Mouse (Mus musculus): ENCODE results near the gene Wiz. TPM values are rescaled to one million over a fixed set of nuclear protein-coding genes. Genes with fewer than 3 reads are reported as not detected.

The Wiz gene
- total RNA-seq, 2 experiments from 2014 or later, result 45.9 to 48.4 TPM

GRCm38 (mm10) chr17:32317032-32317431, 72.2 kb downstream of the Wiz start:
- no peak overlapping the region for H3K4me3 ChIP-seq
- intact Hi-C loops (cut with DNase I), result no loop called here
- no peak for TF ChIP-seq CTCF (IDR thresholded peaks at IDR 0.05)

GRCm38 (mm10) chr17:32315560-32315959, 73.7 kb downstream of the Wiz start:
- no peak overlapping the region for H3K4me3 ChIP-seq
- H3K27ac ChIP-seq, result no peak overlapping the region
- no peak for DNase-seq (ENCODE audit: extremely low spot score in 1 of 2, low spot score in 2 of 2)
- TF ChIP-seq CTCF (IDR thresholded peaks at IDR 0.05), result no peak
- intact Hi-C loops (cut with DNase I), result no loop called here

More at GRCm38 (mm10) chr17:32317032-32317431, 72.2 kb downstream of the Wiz start:
- DNase-seq (ENCODE audit: extremely low spot score in 1 of 2, low spot score in 2 of 2), result no peak
- H3K27ac ChIP-seq, result no peak overlapping the region

- intact Hi-C loops (cut with DNase I), result no loop called here
- Histone ChIP-seq H3K4me3 (no peak overlapping the region), H3K27ac (no peak overlapping the region)
- TF ChIP-seq CTCF (IDR thresholded peaks at IDR 0.05), result no peak
- no peak for DNase-seq (ENCODE audit: extremely low spot score in 1 of 2, low spot score in 2 of 2)
Observed at GRCm38 (mm10) chr17:32313892-32314291, 75.3 kb downstream of the Wiz start.

GRCm38 (mm10) chr17:32312801-32313200, 76.4 kb downstream of the Wiz start:
- Histone ChIP-seq H3K27ac (no peak overlapping the region), H3K4me3 (no peak overlapping the region)
- DNase-seq (ENCODE audit: extremely low spot score in 1 of 2, low spot score in 2 of 2), result no peak
- TF ChIP-seq CTCF (IDR thresholded peaks at IDR 0.05), result no peak
- intact Hi-C loops (cut with DNase I), result no loop called here

- intact Hi-C loops (cut with DNase I), result no loop called here
- Histone ChIP-seq H3K4me3 (no peak overlapping the region), H3K27ac (no peak overlapping the region)
- TF ChIP-seq CTCF (IDR thresholded peaks at IDR 0.05), result no peak
- DNase-seq (ENCODE audit: extremely low spot score in 1 of 2, low spot score in 2 of 2), result no peak
Observed at GRCm38 (mm10) chr17:32307963-32308362, 81.3 kb downstream of the Wiz start.

Small RNA genes lying within 50 kb of the gene (microRNA-seq; reads per million reads assigned to microRNA genes)
- gene Gm22201, result 0 to 0.49 reads per million in 2 experiments

Other genes starting within 250 kb of the Wiz start
- 1 to 10 TPM; 7.1 to 7.8 TPM for gene Notch3, start 222.6 kb downstream of the Wiz start, total RNA-seq (2021)
- gene Ephx3, start 199.9 kb downstream of the Wiz start, total RNA-seq (2021), result under 1 TPM; 0.28 to 0.29 TPM
- gene Brd4, start 104.7 kb downstream of the Wiz start, total RNA-seq (2021), result 100 to 1,000 TPM; 121 to 138 TPM
- 100 to 1,000 TPM in 1 of 2 experiments, 10 to 100 TPM in 1; 99.6 to 110 TPM for gene Akap8, start 68.2 kb downstream of the Wiz start, total RNA-seq (2021)
- 100 to 1,000 TPM; 230 to 236 TPM for gene Akap8l, start 38.8 kb downstream of the Wiz start, total RNA-seq (2021)
- 1 to 10 TPM; 3.8 to 5.2 TPM for gene Rasal3, start 14.1 kb upstream of the Wiz start, total RNA-seq (2021)
- not detected for gene Pglyrp2, start 34.7 kb upstream of the Wiz start, total RNA-seq (2021)
- not detected for gene Cyp4f39, start 63.3 kb upstream of the Wiz start, total RNA-seq (2021)
- gene Cyp4f17, start 116.6 kb upstream of the Wiz start, total RNA-seq (2021), result 1 to 10 TPM; 3.6 to 5.1 TPM
- 1 to 10 TPM; 6.0 to 6.1 TPM for gene Cyp4f16, start 147.1 kb upstream of the Wiz start, total RNA-seq (2021)
- gene Cyp4f37, start 231.9 kb upstream of the Wiz start, total RNA-seq (2021), result not detected